Mouse (Mus musculus) ovary, postnatal 10 days (tissue): ENCODE results near the gene Fbrs.
A peak's percentile ranks its signal among the peaks of the same experiment; 100 is the strongest.
"Not testable (repeated sequence)": the region's sequence is repeated elsewhere in the genome, so short reads cannot be mapped to it uniquely, and the experiment has no call there.

Source experiments
- DNase-seq: peaks from one replicate; pipeline ENCODE4 v3.0.0; 2022; ENCODE audit warnings: low spot score

The Fbrs gene

GRCm38 (mm10) chr7:127476336-127476735, 2.7 kb upstream of the Fbrs start:
- DNase-seq, result no peak

- DNase-seq, result no peak
Measured at GRCm38 (mm10) chr7:127476855-127477254, 2.1 kb upstream of the Fbrs start.

GRCm38 (mm10) chr7:127477687-127478634, 1.0 kb upstream of the Fbrs start:
- peak; percentile 96 for DNase-seq

- DNase-seq, result no peak
Measured at GRCm38 (mm10) chr7:127479318-127480225, 573 bp downstream of the Fbrs start.

GRCm38 (mm10) chr7:127480321-127480720, 1.3 kb downstream of the Fbrs start:
- no peak for DNase-seq

- DNase-seq, result no peak
Measured at GRCm38 (mm10) chr7:127485416-127485815, 6.4 kb downstream of the Fbrs start.

- DNase-seq, result not testable (repeated sequence)
Measured at GRCm38 (mm10) chr7:127488364-127488763, 9.4 kb downstream of the Fbrs start.

GRCm38 (mm10) chr7:127489982-127490381, 11.0 kb downstream of the Fbrs start:
- no peak for DNase-seq

- no peak for DNase-seq
Measured at GRCm38 (mm10) chr7:127491846-127492245, 12.8 kb downstream of the Fbrs start.

- DNase-seq, result no peak
Measured at GRCm38 (mm10) chr7:127494648-127495047, 15.6 kb downstream of the Fbrs start.

GRCm38 (mm10) chr7:127497382-127497781, 18.4 kb downstream of the Fbrs start:
- no peak for DNase-seq

GRCm38 (mm10) chr7:127498407-127498806, 19.4 kb downstream of the Fbrs start:
- DNase-seq, result no peak

GRCm38 (mm10) chr7:127508291-127508690, 29.3 kb downstream of the Fbrs start:
- DNase-seq, result no peak

- not testable (repeated sequence) for DNase-seq
Measured at GRCm38 (mm10) chr7:127509830-127510229, 30.8 kb downstream of the Fbrs start.

- no peak for DNase-seq
Measured at GRCm38 (mm10) chr7:127511241-127511640, 32.2 kb downstream of the Fbrs start.

- peak; percentile 88 for DNase-seq
Measured at GRCm38 (mm10) chr7:127511808-127512230, 32.8 kb downstream of the Fbrs start, which contains the start of gene Srcap. Gene Srcap, plus strand, starts transcription at chr7:127511983.

- peak; percentile 62 for DNase-seq
Measured at GRCm38 (mm10) chr7:127512231-127513015, 33.4 kb downstream of the Fbrs start.

- DNase-seq, result peak; percentile 10
Measured at GRCm38 (mm10) chr7:127513016-127513390, 34.0 kb downstream of the Fbrs start.

GRCm38 (mm10) chr7:127513781-127514180, 34.8 kb downstream of the Fbrs start:
- DNase-seq, result no peak

GRCm38 (mm10) chr7:127515846-127516245, 36.8 kb downstream of the Fbrs start:
- DNase-seq, result no peak

GRCm38 (mm10) chr7:127516344-127516743, 37.3 kb downstream of the Fbrs start:
- DNase-seq, result no peak

GRCm38 (mm10) chr7:127519284-127519683, 40.3 kb downstream of the Fbrs start, which contains the start of gene Gm42715:
Gene Gm42715, plus strand, starts transcription at chr7:127519584.
- no peak for DNase-seq
